7 mouse cellular contexts compared by ENCODE assay signal in genomic region chr11:76178726-76179494, GRCm38 (mm10). TPM values are rescaled to one million over a fixed set of nuclear protein-coding genes. Genes with fewer than 3 reads are reported as not detected.
DNase-seq lines count a peak whose midpoint lies in the region; ATAC-seq and TF ChIP-seq lines count a peak whose summit lies in the region.

No protein-coding gene starts in this region.

- H3K4me2 ChIP-seq in hindbrain, embryonic 13.5 days = peak overlapping the region; percentile 91

- H3K9ac ChIP-seq in hindbrain, embryonic 13.5 days = peak overlapping the region; percentile 88

- peak overlapping the region; percentile 84 for H3K27ac ChIP-seq in hindbrain, embryonic 13.5 days

- no peaks in the 10 kb centered on the region for H3K27me3 ChIP-seq in G1E (ENCODE audit: insufficient read depth, low read length)
- no peaks in the 10 kb centered on the region for H3K27me3 ChIP-seq in hindbrain, embryonic 13.5 days
- H3K27me3 ChIP-seq in megakaryocyte, embryonic 14.5 days (replicated peaks) = no peaks in the 10 kb centered on the region

- peaks cover 52% of the 10 kb centered on the region for H3K36me3 ChIP-seq in G1E (replicated peaks)
- H3K36me3 ChIP-seq in hindbrain, embryonic 13.5 days = peaks cover 12% of the 10 kb centered on the region
- peaks cover 40% of the 10 kb centered on the region for H3K36me3 ChIP-seq in megakaryocyte, embryonic 14.5 days (replicated peaks; ENCODE audit: low read length)

- H3K4me1 ChIP-seq in G1E (ENCODE audit: insufficient read depth, low read depth, low read length) = peaks cover 20% of the 10 kb centered on the region
- H3K4me1 ChIP-seq in hindbrain, embryonic 13.5 days (replicated peaks) = peaks cover 20% of the 10 kb centered on the region
- peaks cover 25% of the 10 kb centered on the region for H3K4me1 ChIP-seq in megakaryocyte, embryonic 14.5 days

- ATAC-seq in G1E (ENCODE audit: extremely low read depth, insufficient number of reproducible peaks, low FRiP score, poor library complexity, severe bottlenecking) = peak; percentile 34; the same call in 1 of the 2 replicates
- peak; percentile 84 for ATAC-seq in erythroblast, adult 5-6 weeks (replicated peaks; ENCODE audit: low FRiP score, poor library complexity, severe bottlenecking)
- ATAC-seq in hindbrain, embryonic 13.5 days (ENCODE audit: low FRiP score) = peak; percentile 88

- no peaks in the 10 kb centered on the region for H3K9me3 ChIP-seq in G1E (replicated peaks)
- H3K9me3 ChIP-seq in hindbrain, embryonic 13.5 days = no peaks in the 10 kb centered on the region
- no peaks in the 10 kb centered on the region for H3K9me3 ChIP-seq in megakaryocyte, embryonic 14.5 days

- H3K4me3 ChIP-seq in G1E (ENCODE audit: low read depth, low read length) = peak overlapping the region; percentile 99
- H3K4me3 ChIP-seq in hindbrain, embryonic 13.5 days = peak overlapping the region; percentile 79
- H3K4me3 ChIP-seq in megakaryocyte, embryonic 14.5 days (replicated peaks) = peak overlapping the region; percentile 100

- WGBS in hindbrain, embryonic 13.5 days = 1% methylated on average over 28 of the region's 28 CpGs

- DNase-seq in G1E (ENCODE audit: low spot score) = peak; percentile 48
- DNase-seq in adrenal gland, postnatal 36 days = peak; percentile 52 to 55
- DNase-seq in left cerebral cortex, adult 8-10 months (ENCODE audit: low spot score in 2 of 2) = peak; percentile 43 to 56
- peak; percentile 42 for DNase-seq in right cerebral cortex, postnatal 4 days

- no peak for TF ChIP-seq CTCF in G1E (IDR thresholded peaks at IDR 0.05; ENCODE audit: low read depth, low read length)

RNA-seq across cellular contexts. Expression of gene Vps53, which starts 0.5 kb away (rescaled TPM):
- 27.3 and 35.5 TPM in 2 replicates for total RNA-seq in G1E (2014; fragmentation: Nextera tagmentation)
- total RNA-seq in G1E (2017) = 31.1 and 39.3 TPM in 2 replicates
- 26.1 and 26.4 TPM in 2 replicates for polyA plus RNA-seq in G1E (2012)
- total RNA-seq in adrenal gland, postnatal 36 days (2021) = 10 to 100 TPM; 49.2 to 54.2 TPM
- total RNA-seq in erythroblast, adult 5-6 weeks (2015; ENCODE audit: low replicate concordance) = 9.4 and 14.6 TPM in 2 replicates
- total RNA-seq in erythroblast, adult 5-6 weeks (2017; ENCODE audit: low replicate concordance) = 13.0 and 13.1 TPM in 2 replicates
- 65.9 and 67.2 TPM in 2 replicates for polyA plus RNA-seq in hindbrain, embryonic 13.5 days (2015; fragmentation: Nextera tagmentation; extraction: Ambion mirVana)
- total RNA-seq in left cerebral cortex, adult 8-10 months (2022) = 10 to 100 TPM; 77.7 to 96.2 (median 86.1) TPM
- 8.8 and 34.4 TPM in 2 replicates for polyA plus RNA-seq in megakaryocyte, embryonic 14.5 days (2012; ENCODE audit: insufficient read depth, low replicate concordance)

RNA-seq across cellular contexts. Expression of gene Fam57a, which starts 0.6 kb away (rescaled TPM):
- 23.5 and 39.0 TPM in 2 replicates for total RNA-seq in G1E (2014; fragmentation: Nextera tagmentation)
- total RNA-seq in G1E (2017) = 11.8 and 12.0 TPM in 2 replicates
- polyA plus RNA-seq in G1E (2012) = 3.2 and 3.3 TPM in 2 replicates
- total RNA-seq in adrenal gland, postnatal 36 days (2021) = 1 to 10 TPM; 4.8 to 4.9 TPM
- 1.5 and 3.6 TPM in 2 replicates for total RNA-seq in erythroblast, adult 5-6 weeks (2015; ENCODE audit: low replicate concordance)
- 0.17 and 3.5 TPM in 2 replicates for total RNA-seq in erythroblast, adult 5-6 weeks (2017; ENCODE audit: low replicate concordance)
- 26.0 and 26.2 TPM in 2 replicates for polyA plus RNA-seq in hindbrain, embryonic 13.5 days (2015; fragmentation: Nextera tagmentation; extraction: Ambion mirVana)
- total RNA-seq in left cerebral cortex, adult 8-10 months (2022) = 10 to 100 TPM; 16.1 to 18.7 (median 17.7) TPM
- polyA plus RNA-seq in megakaryocyte, embryonic 14.5 days (2012; ENCODE audit: insufficient read depth, low replicate concordance) = 3.4 TPM in 1 of 2 replicates, not detected in the other

RNA-seq across cellular contexts. Expression of gene Dbil5, which starts 38.5 kb away (rescaled TPM):
- not detected in 2 replicates for total RNA-seq in G1E (2014; fragmentation: Nextera tagmentation)
- total RNA-seq in G1E (2017) = 2.0 and 3.4 TPM in 2 replicates
- 0.16 and 0.25 TPM in 2 replicates for polyA plus RNA-seq in G1E (2012)
- not detected for total RNA-seq in adrenal gland, postnatal 36 days (2021)
- total RNA-seq in erythroblast, adult 5-6 weeks (2015; ENCODE audit: low replicate concordance) = not detected in 2 replicates
- total RNA-seq in erythroblast, adult 5-6 weeks (2017; ENCODE audit: low replicate concordance) = not detected in 2 replicates
- 0.62 and 1.4 TPM in 2 replicates for polyA plus RNA-seq in hindbrain, embryonic 13.5 days (2015; fragmentation: Nextera tagmentation; extraction: Ambion mirVana)
- total RNA-seq in left cerebral cortex, adult 8-10 months (2022) = 1 to 10 TPM in 2 of 4 experiments, under 1 TPM in 2; 0.70 to 1.3 (median 1.1) TPM
- polyA plus RNA-seq in megakaryocyte, embryonic 14.5 days (2012; ENCODE audit: insufficient read depth, low replicate concordance) = 3.2 TPM in 1 of 2 replicates, not detected in the other

RNA-seq across cellular contexts. Expression of gene Gemin4, which starts 38.6 kb away (rescaled TPM):
- total RNA-seq in G1E (2014; fragmentation: Nextera tagmentation) = 21.9 and 26.4 TPM in 2 replicates
- 19.1 and 20.7 TPM in 2 replicates for total RNA-seq in G1E (2017)
- polyA plus RNA-seq in G1E (2012) = 4.2 and 4.7 TPM in 2 replicates
- total RNA-seq in adrenal gland, postnatal 36 days (2021) = 1 to 10 TPM; 8.0 to 8.9 TPM
- 2.9 TPM in 1 of 2 replicates, not detected in the other for total RNA-seq in erythroblast, adult 5-6 weeks (2015; ENCODE audit: low replicate concordance)
- total RNA-seq in erythroblast, adult 5-6 weeks (2017; ENCODE audit: low replicate concordance) = 0.42 TPM in 1 of 2 replicates, not detected in the other
- polyA plus RNA-seq in hindbrain, embryonic 13.5 days (2015; fragmentation: Nextera tagmentation; extraction: Ambion mirVana) = 12.6 and 15.6 TPM in 2 replicates
- total RNA-seq in left cerebral cortex, adult 8-10 months (2022) = 10 to 100 TPM in 1 of 4 experiments, 1 to 10 TPM in 3; 6.9 to 10.6 (median 9.2) TPM
- 1.0 TPM in 1 of 2 replicates, not detected in the other for polyA plus RNA-seq in megakaryocyte, embryonic 14.5 days (2012; ENCODE audit: insufficient read depth, low replicate concordance)

Comparison
In these comparisons a context has a peak if more than half of its experiments do, and no peak if none do; other contexts are left out.
1. Peak in every context shown above with its lines: DNase-seq, ATAC-seq, H3K4me3 ChIP-seq and H3K27ac ChIP-seq.
2. ATAC-seq: peak in every context shown above with its lines; median percentile 88 in hindbrain, embryonic 13.5 days; 84 in erythroblast, adult 5-6 weeks; 34 in G1E.